In the genomic region with DNA sequence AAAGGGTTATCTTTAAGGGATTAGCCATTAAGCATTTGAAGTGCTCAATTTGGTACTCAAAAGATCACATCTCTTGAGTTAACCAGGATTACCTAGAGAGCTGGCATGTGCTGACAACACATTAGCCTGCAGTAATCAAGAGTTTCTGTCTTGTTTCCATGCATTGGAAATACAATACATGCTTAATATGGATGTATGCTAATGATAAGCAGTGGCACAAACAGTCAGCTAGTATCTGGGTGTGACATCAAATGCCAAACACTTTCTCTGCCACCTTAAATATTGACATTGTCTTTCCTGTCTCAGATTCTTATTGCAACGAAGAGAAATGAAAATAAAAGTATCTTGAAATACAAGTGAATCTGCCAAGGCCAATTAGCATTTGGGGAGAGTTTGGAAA, we compare ENCODE assay signal across 28 mouse cellular contexts. TPM values are rescaled to one million over a fixed set of nuclear protein-coding genes. Genes with fewer than 3 reads are reported as not detected.
DNase-seq lines count a peak whose midpoint lies in the region; ATAC-seq and TF ChIP-seq lines count a peak whose summit lies in the region.
"Had no signal": no experiment of that assay in that cellular context is flagged by ENCODE, and none has a peak within 500 bp of the region (broad histone marks: within the 10 kb centered on the region; RNA-seq: fewer than 3 reads in every experiment).

No protein-coding gene starts in this region.

- TF ChIP-seq EP300 in liver, embryonic 14.5 days (IDR thresholded peaks at IDR 0.05; ENCODE audit: low read depth): peak; percentile 48

- no peak for TF ChIP-seq POLR2A in liver, adult 2 months (IDR thresholded peaks at IDR 0.05; ENCODE audit: extremely low read depth, insufficient read depth, low read length)
- no peak for TF ChIP-seq POLR2A in brain, embryonic 14.5 days (IDR thresholded peaks at IDR 0.05; ENCODE audit: borderline replicate concordance, extremely low read depth, insufficient read depth, insufficient read length, poor library complexity, severe bottlenecking)

- H3K27ac ChIP-seq in forebrain, embryonic 15.5 days (replicated peaks): no peak overlapping the region
- no peak overlapping the region for H3K27ac ChIP-seq in forebrain, embryonic 12.5 days
- no peak overlapping the region for H3K27ac ChIP-seq in liver, adult 2 months (replicated peaks; ENCODE audit: insufficient read depth, low read depth, low read length)
- H3K27ac ChIP-seq in liver, embryonic 14.5 days: 0 out of 2 replicates have a peak overlapping the region, but pooled peaks have one; percentile 5
- H3K27ac ChIP-seq: embryonic facial prominence, embryonic 10.5 days; embryonic facial prominence, embryonic 13.5 days; gastrocnemius, adult 2 months; heart, embryonic 13.5 days; hindbrain, embryonic 14.5 days; hindbrain, postnatal 0 days had no signal

- no peaks in the 10 kb centered on the region for H3K9me3 ChIP-seq in forebrain, embryonic 15.5 days
- no peaks in the 10 kb centered on the region for H3K9me3 ChIP-seq in forebrain, embryonic 12.5 days
- H3K9me3 ChIP-seq in liver, embryonic 14.5 days (ENCODE audit: control insufficient read depth, low read length): no peaks in the 10 kb centered on the region; the same call in 1 of the 2 replicates
- H3K9me3 ChIP-seq: embryonic facial prominence, embryonic 10.5 days; embryonic facial prominence, embryonic 13.5 days; heart, embryonic 13.5 days had no signal

- no peak overlapping the region for H3K4me2 ChIP-seq in forebrain, embryonic 15.5 days (replicated peaks)
- H3K4me2 ChIP-seq in forebrain, embryonic 12.5 days: no peak overlapping the region
- H3K4me2 ChIP-seq in liver, embryonic 14.5 days (ENCODE audit: low read depth): no peak overlapping the region
- H3K4me2 ChIP-seq: embryonic facial prominence, embryonic 13.5 days; heart, embryonic 13.5 days; hindbrain, embryonic 14.5 days had no signal

- no peak overlapping the region for H3K4me3 ChIP-seq in forebrain, embryonic 15.5 days
- no peak overlapping the region for H3K4me3 ChIP-seq in forebrain, embryonic 12.5 days (replicated peaks)
- H3K4me3 ChIP-seq in liver, adult 2 months (ENCODE audit: insufficient read depth, low read depth, low read length): no peak overlapping the region
- H3K4me3 ChIP-seq in liver, embryonic 14.5 days (ENCODE audit: insufficient read depth in 1 of 2, low read depth in 2 of 2, low read length in 2 of 2): no peak overlapping the region
- H3K4me3 ChIP-seq: embryonic facial prominence, embryonic 10.5 days; embryonic facial prominence, embryonic 13.5 days; erythroblast, embryonic 14.5 days; gastrocnemius, adult 2 months; heart, embryonic 13.5 days had no signal

- no peak overlapping the region for H3K9ac ChIP-seq in forebrain, embryonic 15.5 days (replicated peaks)
- no peak overlapping the region for H3K9ac ChIP-seq in forebrain, embryonic 12.5 days
- no peak overlapping the region for H3K9ac ChIP-seq in liver, adult 2 months (ENCODE audit: low read depth, low read length)
- H3K9ac ChIP-seq in liver, embryonic 14.5 days (replicated peaks): no peak overlapping the region
- H3K9ac ChIP-seq: embryonic facial prominence, embryonic 13.5 days; heart, embryonic 13.5 days; hindbrain, embryonic 14.5 days had no signal

- intact Hi-C loops in left cerebral cortex, postnatal 4 days (cut with DNase I): no loop called here

- no peaks in the 10 kb centered on the region for H3K79me2 ChIP-seq in liver, adult 2 months (ENCODE audit: control insufficient read depth, insufficient read depth, low read length)

- no peak for TF ChIP-seq CTCF in liver, adult 2 months (IDR thresholded peaks at IDR 0.05; ENCODE audit: low read depth, low read length)
- TF ChIP-seq CTCF in brain, embryonic 14.5 days (IDR thresholded peaks at IDR 0.05; ENCODE audit: borderline replicate concordance, extremely low read depth, insufficient read depth, insufficient read length): no peak
- TF ChIP-seq CTCF in liver, embryonic 14.5 days (IDR thresholded peaks at IDR 0.05; ENCODE audit: low read depth): no peak

- no peaks in the 10 kb centered on the region for H3K36me3 ChIP-seq in forebrain, embryonic 15.5 days
- no peaks in the 10 kb centered on the region for H3K36me3 ChIP-seq in forebrain, embryonic 12.5 days (replicated peaks)
- H3K36me3 ChIP-seq in liver, adult 2 months (ENCODE audit: control insufficient read depth, insufficient read depth, low read length): no peaks in the 10 kb centered on the region
- no peaks in the 10 kb centered on the region for H3K36me3 ChIP-seq in liver, embryonic 14.5 days (replicated peaks; ENCODE audit: control insufficient read depth, insufficient read depth, low read depth)
- H3K36me3 ChIP-seq: embryonic facial prominence, embryonic 10.5 days; embryonic facial prominence, embryonic 13.5 days; heart, embryonic 13.5 days had no signal

- DNase-seq in liver, adult 2 months (ENCODE audit: extremely low read depth, low read depth, low spot score): peak; percentile 44
- DNase-seq in liver: no peak
- peak; percentile 27 for DNase-seq in brain, embryonic 14.5 days (ENCODE audit: low read depth)
- no peak for DNase-seq in liver, embryonic 14.5 days (ENCODE audit: low read depth in 3 of 3, low spot score in 3 of 3)
- DNase-seq in left cerebral cortex, postnatal 4 days: no peak
- DNase-seq: adrenal gland, adult 2 months; adrenal gland, postnatal 14 days; cerebellum, adult 11-12 months; cerebellum, adult 8-10 months; cerebellum, postnatal 10 days; cerebellum, postnatal 36 days; embryo, embryonic 11 days; gastrocnemius, adult 2 months; gastrocnemius, postnatal 14 days; heart, adult 18-20 months; heart, postnatal 14 days; heart, postnatal 4 days had no signal

- no peaks in the 10 kb centered on the region for H3K27me3 ChIP-seq in forebrain, embryonic 15.5 days
- 0 out of 2 replicates have a peak, but pooled peaks cover 4% of the 10 kb centered on the region for H3K27me3 ChIP-seq in forebrain, embryonic 12.5 days
- H3K27me3 ChIP-seq in liver, adult 2 months (ENCODE audit: control insufficient read depth, insufficient read depth, low read length): no peaks in the 10 kb centered on the region
- peaks cover under 1% of the 10 kb centered on the region; the same call in 1 of the 2 replicates for H3K27me3 ChIP-seq in liver, embryonic 14.5 days (ENCODE audit: control insufficient read depth, insufficient read depth, low read length)
- H3K27me3 ChIP-seq: embryonic facial prominence, embryonic 13.5 days; heart, embryonic 13.5 days had no signal

- peak; percentile 61; the same call in 1 of the 2 replicates for ATAC-seq in forebrain, embryonic 15.5 days (replicated peaks)
- ATAC-seq in forebrain, embryonic 12.5 days (ENCODE audit: low FRiP score): no peak
- no peak for ATAC-seq in liver, embryonic 14.5 days (ENCODE audit: insufficient read depth)
- ATAC-seq: CD4-positive, CD25-positive, alpha-beta regulatory T cell, adult 4 months; hindbrain, postnatal 0 days; inflammation-experienced regulatory T-cells, adult 6 months; intestine, embryonic 16.5 days had no signal

- H3K4me1 ChIP-seq in forebrain, embryonic 15.5 days: peaks cover 10% of the 10 kb centered on the region; the same call in 1 of the 2 replicates
- H3K4me1 ChIP-seq in forebrain, embryonic 12.5 days: peaks cover 2% of the 10 kb centered on the region
- no peaks in the 10 kb centered on the region; the same call in 1 of the 2 replicates for H3K4me1 ChIP-seq in liver, adult 2 months (ENCODE audit: control insufficient read depth, insufficient read depth, low read length)
- peaks cover 29 to 31% of the 10 kb centered on the region in 2 experiments for H3K4me1 ChIP-seq in liver, embryonic 14.5 days (replicated peaks; ENCODE audit: control insufficient read depth in 2 of 2, insufficient read depth in 2 of 2, low read length in 1 of 2)

- WGBS in forebrain, embryonic 15.5 days: 32% methylated on average over 1 of the region's 1 CpGs
- 61% methylated on average over 1 of the region's 1 CpGs for WGBS in forebrain, embryonic 12.5 days
- 17% methylated on average over 1 of the region's 1 CpGs for WGBS in liver, adult 2 months
- 27% methylated on average over 1 of the region's 1 CpGs for WGBS in liver, embryonic 14.5 days (ENCODE audit: insufficient replicate concordance)

RNA-seq across cellular contexts. Expression of a gene that starts 22.8 kb away (rescaled TPM):
- polyA plus RNA-seq in forebrain, embryonic 15.5 days (2015; fragmentation: Nextera tagmentation; extraction: Ambion mirVana): 8.4 TPM in 2 replicates
- 9.2 TPM in 2 replicates for polyA plus RNA-seq in forebrain, embryonic 12.5 days (2016; fragmentation: Nextera tagmentation; extraction: Ambion mirVana)
- 6.6 and 7.1 TPM in 2 replicates for total RNA-seq in liver, adult 2 months (2014; rRNA removed)
- polyA plus RNA-seq in liver, adult 2 months (2012; rRNA removed): 2.7 and 2.9 TPM in 2 replicates
- polyA plus RNA-seq in brain, embryonic 14.5 days (2012; rRNA removed): 8.7 and 12.8 TPM in 2 replicates
- 10.6 and 14.0 TPM in 2 replicates for polyA plus RNA-seq in liver, embryonic 14.5 days (2012; rRNA removed)
- polyA plus RNA-seq in liver, embryonic 14.5 days (2014; fragmentation: Nextera tagmentation; extraction: Ambion mirVana): 30.2 and 34.3 TPM in 2 replicates
- 10 to 100 TPM; 14.3 to 16.1 TPM for total RNA-seq in left cerebral cortex, postnatal 4 days (2021)

Comparison
In these comparisons a context has a peak if more than half of its experiments do, and no peak if none do; other contexts are left out.
1. DNase-seq: peak in liver, adult 2 months (single experiment) and brain, embryonic 14.5 days (single experiment); none in liver (single experiment), liver, embryonic 14.5 days (0 of 3) and left cerebral cortex, postnatal 4 days (single experiment).